Mouse (Mus musculus) megakaryocyte-erythroid progenitor cell, adult 5-6 weeks (primary cell): ENCODE data around the gene Zbed4. TPM values are rescaled to one million over a fixed set of nuclear protein-coding genes. Genes with fewer than 3 reads are reported as not detected.
"Not testable (repeated sequence)": the region's sequence is repeated elsewhere in the genome, so short reads cannot be mapped to it uniquely, and the experiment has no call there.

Experiments used
- ATAC-seq: replicated peaks from 2 replicates; pipeline ENCODE4 v1.8.0; 2016; ENCODE audit warnings: mild to moderate bottlenecking, inconsistent platforms; ENCODE audit not compliant: severe bottlenecking, poor library complexity, low FRiP score, low TSS enrichment
- total RNA-seq, 2 experiments: library from RNA; stranded (forward) in 1 of 2; stranded (reverse) in 1 of 2; fragments of 200-1000, 215-1000 nt in 1 of 2; fragments of >200 nt in 1 of 2; fragmentation: Nextera tagmentation in 1 of 2; gene quantifications; 2 replicates each; pipeline ENCODE4 v1.2.3; 2014 to 2017

Gene Zbed4
- total RNA-seq, 2 experiments from 2014 or later: 38.3 to 39.2 TPM

DNA sequence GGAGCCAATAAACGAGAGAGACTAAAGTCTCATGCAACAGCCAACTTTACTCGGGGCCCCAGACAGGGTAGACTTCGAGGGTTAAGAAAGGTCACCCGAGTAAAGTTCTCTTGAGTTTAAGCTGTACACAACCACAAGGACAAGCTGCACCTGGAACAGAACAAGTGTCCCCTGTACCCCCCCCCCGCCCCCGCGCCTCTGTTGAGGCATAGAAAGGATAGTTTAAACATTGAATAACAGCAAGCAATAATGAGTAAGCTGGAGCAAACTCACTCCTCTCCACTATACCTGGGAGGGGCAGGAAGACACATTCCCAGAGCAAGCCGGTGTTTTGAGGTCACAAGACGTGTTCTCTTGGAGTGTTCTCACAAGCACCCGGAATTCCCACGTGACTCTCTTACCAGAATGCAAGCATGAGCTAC is 48.5 kb downstream of the Zbed4 start:
- ATAC-seq: no peak

GRCm38 (mm10) chr15:88800921-88801354 is 49.5 kb downstream of the Zbed4 start:
- ATAC-seq: no peak

- no peak for ATAC-seq
Measured at GRCm38 (mm10) chr15:88801903-88802302, 50.4 kb downstream of the Zbed4 start.

DNA sequence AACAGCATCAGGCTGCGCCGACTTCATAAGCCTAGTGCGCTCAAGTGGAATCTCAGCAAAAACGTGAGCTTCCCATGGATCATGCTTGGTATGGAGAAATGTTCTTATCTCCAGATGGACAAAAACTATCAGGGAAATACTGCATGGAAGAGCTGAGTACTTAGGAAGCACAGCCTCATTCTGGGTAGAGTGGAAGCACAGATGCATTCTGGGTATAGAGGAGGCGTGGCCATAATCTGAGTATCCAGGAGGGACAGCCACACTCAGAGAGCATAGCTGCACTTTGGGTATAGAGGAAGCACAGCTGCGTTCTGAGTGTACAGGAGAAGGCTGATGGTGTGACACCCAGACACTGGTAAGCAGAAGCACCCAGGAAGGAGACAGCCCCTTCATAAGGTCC is 50.9 kb downstream of the Zbed4 start:
- ATAC-seq: 0 out of 2 replicates have a peak, but pooled peaks have one; percentile 30

- peak; percentile 46; the same call in 1 of the 2 replicates for ATAC-seq
Measured at GRCm38 (mm10) chr15:88808121-88808520, 56.7 kb downstream of the Zbed4 start.

- no peak for ATAC-seq
Measured at GRCm38 (mm10) chr15:88810369-88810768, 58.9 kb downstream of the Zbed4 start.

- ATAC-seq: no peak
Measured at GRCm38 (mm10) chr15:88813262-88813661, 61.8 kb downstream of the Zbed4 start.

GRCm38 (mm10) chr15:88813873-88814272 is 62.4 kb downstream of the Zbed4 start:
- not testable (repeated sequence) for ATAC-seq

- no peak for ATAC-seq
Measured at GRCm38 (mm10) chr15:88814411-88815047, 63.1 kb downstream of the Zbed4 start.

DNA sequence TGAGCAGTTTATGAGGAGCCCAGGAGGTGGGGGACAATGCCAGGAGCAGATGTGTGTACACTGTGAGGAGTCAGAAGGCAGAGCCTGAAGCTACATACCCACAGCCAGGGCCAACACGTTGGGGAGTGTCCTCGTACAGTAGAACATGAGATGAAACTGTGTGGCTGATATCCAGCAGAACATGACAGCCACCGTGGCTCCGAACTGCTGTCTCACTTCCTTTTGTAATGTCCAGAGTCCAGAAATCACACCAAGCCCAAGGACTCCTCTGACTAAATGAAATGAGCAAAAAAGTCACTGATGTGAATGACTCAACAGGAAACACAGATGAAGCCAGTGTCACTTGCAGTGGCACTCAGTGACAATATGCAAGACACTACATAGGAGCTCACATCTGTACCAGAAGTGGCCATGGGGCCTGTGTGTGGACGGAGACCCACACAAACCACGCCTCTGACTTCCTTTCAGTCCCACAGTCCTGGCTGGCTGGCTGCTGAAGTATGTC is 63.8 kb downstream of the Zbed4 start:
- no peak for ATAC-seq

- ATAC-seq: peak; percentile 98
Measured at GRCm38 (mm10) chr15:88819026-88819905, 67.8 kb downstream of the Zbed4 start, which contains the start of the genes Alg12 and Creld2. Alg12 (minus strand) TSS chr15:88819318. Creld2 (plus strand) TSS chr15:88819646.

- no peak for ATAC-seq
Measured at GRCm38 (mm10) chr15:88819906-88820303, 68.4 kb downstream of the Zbed4 start.

GRCm38 (mm10) chr15:88821403-88821802 is 69.9 kb downstream of the Zbed4 start:
- no peak for ATAC-seq

GRCm38 (mm10) chr15:88822513-88822912 is 71.1 kb downstream of the Zbed4 start:
- ATAC-seq: no peak

DNA sequence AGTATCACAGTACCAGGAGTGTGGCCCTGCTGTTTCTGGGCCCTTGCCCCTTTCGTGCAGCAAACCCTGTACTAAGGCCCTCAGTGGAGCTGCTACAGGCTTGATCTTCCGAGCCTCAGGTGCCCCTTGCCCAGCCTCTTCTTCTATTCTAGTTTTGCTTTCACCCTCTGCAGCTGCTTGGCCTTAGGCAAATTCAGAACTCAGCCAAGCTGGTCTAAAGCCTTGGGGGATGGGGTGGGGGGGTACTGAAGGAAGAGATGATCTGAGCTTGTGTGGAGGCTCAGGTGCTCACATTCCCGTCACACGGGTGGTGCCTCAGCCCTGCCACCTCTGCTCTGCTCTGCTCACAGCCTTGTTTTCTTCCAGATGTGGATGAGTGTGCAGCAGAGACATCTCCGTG is 71.9 kb downstream of the Zbed4 start:
- ATAC-seq: no peak

GRCm38 (mm10) chr15:88827466-88827865 is 76.0 kb downstream of the Zbed4 start:
- no peak for ATAC-seq

DNA sequence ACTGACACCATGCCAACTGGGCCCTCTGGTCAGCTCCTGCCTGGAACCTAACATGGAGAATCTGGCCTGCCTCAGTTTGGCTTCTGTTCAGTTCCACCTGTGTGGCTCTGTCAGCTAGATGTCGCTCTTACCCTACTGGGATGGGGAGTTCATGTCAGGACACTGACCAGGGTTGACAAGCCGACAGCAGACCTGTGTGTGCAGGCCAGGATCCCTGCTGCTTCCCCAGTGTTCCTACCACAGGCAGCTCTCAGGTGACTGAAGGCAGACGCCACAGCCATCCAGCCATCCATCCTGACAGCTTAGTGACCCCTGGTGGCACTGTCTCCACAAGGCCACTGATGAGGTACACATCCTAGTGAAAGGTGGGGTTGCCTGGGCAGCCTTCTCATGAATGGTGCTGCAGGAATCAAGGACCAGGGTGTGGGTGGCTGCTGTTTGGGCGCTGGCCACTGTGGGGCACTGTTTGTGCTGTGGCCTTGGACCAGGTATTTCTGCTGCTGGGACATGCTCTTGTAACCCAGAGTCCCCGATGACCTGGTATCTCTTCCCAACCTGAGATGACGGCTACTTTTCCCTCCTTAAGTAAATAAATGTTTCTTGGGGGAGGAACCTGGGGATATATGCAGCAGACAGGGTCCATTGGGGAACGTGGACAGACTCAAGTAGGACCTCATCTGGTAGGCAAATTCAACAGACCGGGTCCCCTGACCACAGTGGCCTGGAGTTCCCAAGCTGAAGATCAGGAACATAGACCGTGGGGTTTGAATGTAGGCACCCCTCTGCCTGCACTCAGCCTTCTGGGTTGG is 76.7 kb downstream of the Zbed4 start:
- peak; percentile 86 for ATAC-seq

DNA sequence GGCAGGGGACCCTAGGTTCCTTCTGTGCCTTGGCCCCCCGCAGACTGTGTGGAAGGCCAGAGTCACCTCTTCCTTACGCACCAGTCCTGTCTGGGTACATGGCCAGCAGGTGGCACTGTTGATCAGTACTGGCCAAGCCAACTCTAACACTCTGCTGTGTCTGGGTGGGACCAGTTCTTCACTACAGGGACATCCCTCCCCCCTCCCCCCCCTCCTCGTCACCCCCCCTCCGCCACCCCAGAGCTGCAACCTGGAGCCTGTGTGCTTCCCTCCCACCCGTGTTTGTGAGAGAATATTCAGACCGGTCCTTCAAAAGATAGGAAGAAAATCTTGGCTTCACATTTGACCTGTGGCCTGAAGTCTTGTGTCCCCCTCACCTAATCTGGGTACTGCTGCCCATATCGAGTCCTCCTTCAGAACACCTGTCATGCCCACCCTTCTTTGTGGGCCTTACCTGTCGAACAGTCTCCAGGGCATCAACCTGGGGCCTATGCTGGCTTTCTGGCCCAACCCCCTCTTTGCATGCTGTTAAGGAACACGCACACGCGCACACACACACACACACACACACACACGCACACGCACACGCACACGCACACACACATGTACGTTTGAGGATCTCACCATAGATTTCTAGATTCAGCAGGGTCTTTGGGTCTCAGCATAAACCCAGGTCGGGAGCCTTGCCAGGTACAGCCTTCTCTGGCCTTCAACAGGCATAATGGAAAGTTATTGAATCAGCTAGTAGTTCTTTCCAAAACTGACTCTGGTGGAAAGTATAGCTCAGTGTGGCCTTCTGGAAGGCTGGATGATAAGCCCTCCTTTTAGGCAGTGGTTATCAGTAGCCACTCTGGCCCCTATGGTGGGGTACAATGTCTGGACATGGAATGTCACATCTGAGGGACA is 77.6 kb downstream of the Zbed4 start:
- peak; percentile 80 for ATAC-seq
